Mouse (Mus musculus) heart, embryonic 14.5 days (tissue): Measurements from ENCODE around the gene Ctnna3. TPM values are rescaled to one million over a fixed set of nuclear protein-coding genes. Genes with fewer than 3 reads are reported as not detected.

Experiments
- ATAC-seq: fragments of 200-750 bp; cut with Nextera tagmentation; 2 replicates; pipeline ENCODE4 v1.8.0; 2017; ENCODE audit warnings: low read depth, moderate TSS enrichment; ENCODE audit not compliant: insufficient number of reproducible peaks, insufficient read depth, low FRiP score
- H3K27ac ChIP-seq, 2 experiments: fragments of 200-500 bp in 1 of 2; fragments of 300-500 bp in 1 of 2; sonication (generic) in 1 of 2; replicated peaks in 1 of 2; 2 replicates each; pipeline ENCODE4 v1.5.1; 2012 to 2014; ENCODE audit warnings: low read depth in 2 of 2, low read length in 2 of 2, control low read depth in 1 of 2, mild to moderate bottlenecking in 1 of 2, mixed read lengths in 1 of 2; ENCODE audit not compliant: control insufficient read depth in 1 of 2, insufficient read depth in 1 of 2
- H3K27me3 ChIP-seq: fragments of 300-500 bp; sonication (generic); 2 replicates; pipeline ENCODE4 v1.6.1; 2014; ENCODE audit warnings: mild to moderate bottlenecking, low read length, control low read depth; ENCODE audit not compliant: control insufficient read depth, insufficient read depth
- H3K36me3 ChIP-seq: fragments of 300-500 bp; sonication (generic); 2 replicates; pipeline ENCODE4 v1.6.1; 2014; ENCODE audit warnings: mild to moderate bottlenecking, control low read depth, low read length, mixed read lengths; ENCODE audit not compliant: control insufficient read depth, insufficient read depth
- H3K4me1 ChIP-seq, 2 experiments: fragments of 200-500 bp in 1 of 2; fragments of 300-500 bp in 1 of 2; sonication (generic) in 1 of 2; 2 replicates each; pipeline ENCODE4 v1.6.1; 2012 to 2014; ENCODE audit warnings: low read length in 2 of 2, control low read depth in 1 of 2, mixed read lengths in 1 of 2; ENCODE audit not compliant: control insufficient read depth in 2 of 2, insufficient read depth in 2 of 2
- H3K4me2 ChIP-seq: fragments of 300-500 bp; sonication (generic); 2 replicates; pipeline ENCODE4 v1.6.1; 2014; ENCODE audit warnings: mild to moderate bottlenecking, low read length
- H3K4me3 ChIP-seq, 2 experiments: fragments of 200-500 bp in 1 of 2; fragments of 300-500 bp in 1 of 2; sonication (generic) in 1 of 2; 2 replicates each; pipeline ENCODE4 v1.5.1; 2012 to 2014; ENCODE audit warnings: low read length in 2 of 2, mild to moderate bottlenecking in 2 of 2, control low read depth in 1 of 2, low read depth in 1 of 2, moderate library complexity in 1 of 2; ENCODE audit not compliant: control insufficient read depth in 1 of 2, insufficient read depth in 1 of 2
- H3K9ac ChIP-seq: fragments of 300-500 bp; sonication (generic); 2 replicates; pipeline ENCODE4 v1.6.1; 2014; ENCODE audit warnings: mild to moderate bottlenecking, low read length
- H3K9me3 ChIP-seq: fragments of 300-500 bp; sonication (generic); 2 replicates; pipeline ENCODE4 v1.6.1; 2016; ENCODE audit warnings: low read length, control low read depth; ENCODE audit not compliant: control insufficient read depth
- WGBS: fragments of 180-500 bp; shearing (Covaris S2); extraction: QIAGEN DNeasy Blood & Tissue Kit; methylation state at CpG from one replicate; pipeline ENCODE4 v1.1.7; 2014; 5-methylcytosine and 5-hydroxymethylcytosine counted together
- polyA plus RNA-seq: library from polyadenylated mRNA; unstranded; fragments of >200 nt; fragmentation: Nextera tagmentation; extraction: Ambion mirVana; gene quantifications from 2 replicates; pipeline ENCODE4 v1.2.1, GENCODE M21; 2014

Ctnna3 gene
- polyA plus RNA-seq, 1 experiment from 2014 or later = 29.4 TPM

DNA sequence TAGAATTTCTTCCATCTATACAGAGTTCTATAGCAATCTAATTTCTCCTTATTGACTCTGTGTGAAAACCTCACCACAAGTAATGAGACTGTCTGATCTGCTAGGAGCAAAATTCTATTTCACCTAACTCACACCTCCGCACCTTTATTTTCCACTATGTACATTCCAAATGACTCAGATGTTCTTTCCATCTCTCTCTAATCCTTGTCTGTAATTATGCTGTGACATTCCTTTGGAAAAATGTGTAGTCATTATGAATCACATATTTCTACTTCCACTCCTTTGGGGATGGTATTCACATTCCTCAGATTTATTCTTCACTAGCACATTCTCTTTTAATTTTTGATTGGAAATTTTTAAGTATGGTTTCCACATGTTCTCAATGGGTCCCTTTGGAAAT is 1406.4 kb downstream of the Ctnna3 start:
- no peaks in the 10 kb centered on the region for H3K27me3 ChIP-seq
- no peak overlapping the region for H3K9ac ChIP-seq
- H3K27ac ChIP-seq = no peak overlapping the region
- H3K36me3 ChIP-seq = no peaks in the 10 kb centered on the region
- H3K9me3 ChIP-seq = peaks cover 6% of the 10 kb centered on the region; the same call in 1 of the 2 replicates
- no peak overlapping the region for H3K4me3 ChIP-seq
- 80% methylated on average over 1 of the region's 1 CpGs for whole genome bisulfite sequencing
- no peaks in the 10 kb centered on the region for H3K4me1 ChIP-seq
- H3K4me2 ChIP-seq = no peak overlapping the region
- no peak for ATAC-seq

DNA sequence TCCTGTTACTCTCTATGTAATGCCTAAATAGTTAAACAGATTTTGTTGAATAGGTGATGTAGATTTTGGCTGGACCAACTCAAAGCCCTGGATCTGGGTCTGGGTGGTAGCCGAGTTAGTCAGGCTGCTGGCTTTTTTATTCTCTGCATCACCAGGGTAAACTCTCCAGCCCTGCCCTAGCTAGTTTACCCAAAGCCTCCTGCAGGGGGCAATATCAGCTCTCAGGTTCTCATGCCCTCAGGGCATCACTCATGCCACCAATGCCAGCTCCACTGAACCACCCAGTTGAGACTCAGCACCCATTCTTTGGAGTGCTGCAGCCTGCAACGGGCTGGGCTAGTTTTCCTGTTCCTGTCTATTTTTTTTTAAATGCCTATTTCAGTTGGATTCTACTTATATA is 1431.5 kb downstream of the Ctnna3 start:
- no peak overlapping the region for H3K4me3 ChIP-seq
- H3K4me1 ChIP-seq = no peaks in the 10 kb centered on the region
- H3K4me2 ChIP-seq = no peak overlapping the region
- ATAC-seq = no peak
- no peaks in the 10 kb centered on the region for H3K36me3 ChIP-seq
- 0 out of 2 replicates have a peak, but pooled peaks cover 3% of the 10 kb centered on the region for H3K9me3 ChIP-seq
- no peaks in the 10 kb centered on the region for H3K27me3 ChIP-seq
- H3K27ac ChIP-seq = no peak overlapping the region
- H3K9ac ChIP-seq = no peak overlapping the region
- 77% methylated on average over 2 of the region's 2 CpGs for WGBS

GRCm38 (mm10) chr10:64870888-64871287 is 1441.0 kb downstream of the Ctnna3 start:
- Histone ChIP-seq H3K4me3 (no peak overlapping the region), H3K9ac (no peak overlapping the region), H3K4me1 (no peaks in the 10 kb centered on the region), H3K4me2 (no peak overlapping the region), H3K9me3 (0 out of 2 replicates have a peak, but pooled peaks cover 3% of the 10 kb centered on the region), H3K27me3 (no peaks in the 10 kb centered on the region), H3K36me3 (no peaks in the 10 kb centered on the region), H3K27ac (no peak overlapping the region)
- WGBS = 75% methylated on average over 3 of the region's 3 CpGs
- ATAC-seq = no peak

DNA sequence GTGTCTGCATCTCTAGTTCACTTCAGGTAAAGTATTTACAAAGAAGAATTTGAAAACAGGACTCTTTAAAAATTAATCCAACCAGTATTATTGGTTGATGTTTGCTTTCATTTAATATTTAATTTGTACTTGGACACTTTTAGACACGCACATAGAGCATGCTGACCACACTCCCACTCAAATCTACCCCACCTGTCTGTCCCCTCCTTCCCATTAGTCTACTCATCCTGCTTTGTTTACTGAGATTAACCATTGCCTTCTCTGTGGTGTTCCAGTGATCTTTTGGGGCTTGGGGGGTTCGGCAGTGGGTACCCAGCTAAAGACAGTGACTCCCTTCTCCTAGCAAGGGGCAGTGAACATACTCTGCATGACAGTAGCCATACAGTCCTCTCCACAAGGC is 1446.6 kb downstream of the Ctnna3 start:
- Histone ChIP-seq H3K27ac (no peak overlapping the region), H3K36me3 (no peaks in the 10 kb centered on the region), H3K9me3 (no peaks in the 10 kb centered on the region), H3K4me2 (no peak overlapping the region), H3K4me3 (no peak overlapping the region), H3K27me3 (no peaks in the 10 kb centered on the region), H3K9ac (no peak overlapping the region), H3K4me1 (no peaks in the 10 kb centered on the region)
- 77% methylated on average over 2 of the region's 2 CpGs for WGBS
- ATAC-seq = no peak

DNA sequence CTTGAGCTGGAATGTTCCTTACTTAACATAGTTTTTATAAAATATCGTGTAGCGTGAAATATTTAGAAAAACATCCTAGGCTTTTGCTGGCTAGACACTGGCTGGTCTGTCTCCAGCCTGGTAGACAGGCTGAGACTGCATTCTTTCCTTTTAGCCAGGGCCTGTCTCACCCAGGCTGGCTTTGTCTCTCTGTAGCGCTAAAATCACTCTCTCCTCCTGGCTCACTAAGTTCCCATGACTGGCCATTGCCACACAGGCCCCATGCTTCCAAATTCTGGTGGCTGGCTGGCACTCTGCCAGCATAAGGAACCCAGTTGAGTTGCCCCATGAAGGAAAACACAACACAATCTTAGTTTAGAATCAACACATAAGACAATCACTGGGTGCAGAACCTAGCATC is 1450.0 kb downstream of the Ctnna3 start:
- H3K27me3 ChIP-seq = no peaks in the 10 kb centered on the region
- H3K4me3 ChIP-seq = no peak overlapping the region
- H3K4me2 ChIP-seq = no peak overlapping the region
- no peaks in the 10 kb centered on the region for H3K9me3 ChIP-seq
- no peak overlapping the region for H3K27ac ChIP-seq
- no peaks in the 10 kb centered on the region for H3K36me3 ChIP-seq
- WGBS = 67% methylated on average over 3 of the region's 3 CpGs
- no peak overlapping the region for H3K9ac ChIP-seq
- ATAC-seq = no peak
- H3K4me1 ChIP-seq = no peaks in the 10 kb centered on the region

DNA sequence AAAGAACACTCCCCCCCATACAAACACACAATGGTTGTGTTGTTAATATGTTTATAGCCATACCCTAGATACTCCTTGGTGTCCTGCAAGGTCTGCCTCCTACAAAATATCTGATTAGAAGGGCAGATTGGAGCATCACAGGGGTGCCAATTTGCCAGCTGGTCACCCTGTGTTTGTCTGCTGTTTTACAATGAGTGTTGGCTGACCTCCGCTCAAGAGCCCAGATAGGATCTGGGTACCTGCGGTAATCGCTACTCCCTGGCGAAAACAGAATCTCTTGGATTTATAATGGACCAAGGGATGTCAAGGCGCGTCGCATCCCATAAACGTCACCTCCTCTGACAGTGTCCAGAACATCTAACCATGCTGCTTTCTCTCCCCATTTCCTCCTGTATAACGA is 1457.0 kb downstream of the Ctnna3 start:
- Histone ChIP-seq H3K27me3 (no peaks in the 10 kb centered on the region), H3K36me3 (no peaks in the 10 kb centered on the region), H3K9ac (no peak overlapping the region), H3K27ac (no peak overlapping the region), H3K9me3 (no peaks in the 10 kb centered on the region), H3K4me3 (no peak overlapping the region), H3K4me1 (no peaks in the 10 kb centered on the region), H3K4me2 (no peak overlapping the region)
- 93% methylated on average over 9 of the region's 9 CpGs for WGBS
- ATAC-seq = no peak

DNA sequence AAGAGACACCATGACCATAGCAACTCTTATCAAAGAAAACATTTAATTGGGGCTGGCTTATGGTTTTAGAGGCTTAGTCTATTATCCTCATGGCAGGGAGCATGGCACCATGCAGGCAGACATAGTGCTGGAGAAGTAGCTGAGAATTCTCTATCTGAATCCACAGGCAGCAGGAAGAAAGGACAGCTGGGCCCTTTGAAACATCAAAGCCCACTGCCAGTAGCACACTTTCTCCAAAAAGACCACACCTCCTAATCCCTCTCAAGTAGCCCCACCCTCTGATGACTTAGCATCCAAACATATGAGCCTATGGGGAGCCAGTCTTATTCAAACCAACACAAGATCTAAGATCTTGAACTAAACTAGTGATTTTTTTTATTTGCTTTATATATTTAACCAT is 1462.6 kb downstream of the Ctnna3 start:
- ATAC-seq = no peak
- Histone ChIP-seq H3K9ac (no peak overlapping the region), H3K4me3 (no peak overlapping the region), H3K9me3 (no peaks in the 10 kb centered on the region), H3K4me1 (no peaks in the 10 kb centered on the region), H3K4me2 (no peak overlapping the region), H3K27me3 (no peaks in the 10 kb centered on the region), H3K36me3 (no peaks in the 10 kb centered on the region), H3K27ac (no peak overlapping the region)

DNA sequence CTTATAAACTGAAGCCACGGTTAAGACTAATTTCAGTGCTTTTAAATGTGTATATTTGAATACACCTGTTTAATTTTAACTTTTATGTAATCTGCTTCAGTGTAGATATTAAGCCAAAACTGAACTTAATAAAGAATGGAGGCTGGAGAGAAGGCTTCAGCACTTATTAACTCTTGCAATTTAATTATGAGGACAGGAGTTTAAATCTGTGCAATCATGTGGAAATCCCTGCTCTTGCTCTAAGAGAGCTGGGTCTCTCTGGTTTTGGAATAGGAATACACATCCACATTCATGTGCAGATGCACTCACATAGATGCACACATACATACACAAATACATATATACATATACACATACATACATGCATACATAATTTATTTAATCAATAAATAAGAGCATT is 1468.8 kb downstream of the Ctnna3 start:
- H3K4me2 ChIP-seq = no peak overlapping the region
- no peak for ATAC-seq
- WGBS = 86% methylated on average over 1 of the region's 1 CpGs
- no peaks in the 10 kb centered on the region for H3K9me3 ChIP-seq
- H3K27ac ChIP-seq = no peak overlapping the region
- no peaks in the 10 kb centered on the region for H3K4me1 ChIP-seq
- H3K9ac ChIP-seq = no peak overlapping the region
- no peaks in the 10 kb centered on the region for H3K36me3 ChIP-seq
- no peak overlapping the region for H3K4me3 ChIP-seq
- H3K27me3 ChIP-seq = no peaks in the 10 kb centered on the region
